Comparison of ENCODE assay signal across 12 mouse cellular contexts in genomic region chr15:27496596-27497299, GRCm38 (mm10). TPM values are rescaled to one million over a fixed set of nuclear protein-coding genes. Genes with fewer than 3 reads are reported as not detected.
A peak's percentile ranks its signal among the peaks of the same experiment; 100 is the strongest.
DNase-seq lines count a peak whose midpoint lies in the region; ATAC-seq and TF ChIP-seq lines count a peak whose summit lies in the region.
"Had no signal": no experiment of that assay in that cellular context is flagged by ENCODE, and none has a peak within 500 bp of the region (broad histone marks: within the 10 kb centered on the region; RNA-seq: fewer than 3 reads in every experiment).

No protein-coding gene starts in this region.

- H3K27ac ChIP-seq in layer of hippocampus, adult 2 months: peak overlapping the region; percentile 69
- H3K27ac ChIP-seq: limb, embryonic 12.5 days had no signal

- DNase-seq in layer of hippocampus, adult 2 months (ENCODE audit: low spot score in 2 of 2): no peak
- no peak for DNase-seq in layer of hippocampus, postnatal 10 days (ENCODE audit: low spot score in 2 of 2)
- DNase-seq in liver: peak; percentile 91
- peak; percentile 76 to 87 for DNase-seq in spleen, postnatal 10 days (ENCODE audit: low spot score in 2 of 2)
- DNase-seq in left cerebral cortex, postnatal 4 days: no peak
- DNase-seq in layer of hippocampus, adult 9-11 months: no peak
- no peak for DNase-seq in lung, postnatal 14 days
- DNase-seq: cerebellum, postnatal 36 days had no signal

- intact Hi-C loops in left cerebral cortex, postnatal 4 days (cut with DNase I): no loop called here

- ATAC-seq in erythroblast, adult 5-6 weeks (replicated peaks; ENCODE audit: low FRiP score, poor library complexity, severe bottlenecking): peak; percentile 81
- ATAC-seq: Patski had no signal

- no peak for TF ChIP-seq CTCF in layer of hippocampus, adult 2 months (conservative IDR thresholded peaks at IDR 0.05)

- no peak overlapping the region for H3K4me3 ChIP-seq in layer of hippocampus, adult 2 months
- H3K4me3 ChIP-seq: heart, adult 2 months; limb, embryonic 12.5 days had no signal

RNA-seq across cellular contexts. Expression of gene Ank, which starts 30.3 kb away (rescaled TPM):
- 100 to 1,000 TPM; 160 TPM for total RNA-seq in layer of hippocampus, adult 2 months (2021)
- 100 to 1,000 TPM; 124 to 138 TPM for total RNA-seq in layer of hippocampus, postnatal 10 days (2021)
- 107 and 136 TPM in 2 replicates for total RNA-seq in erythroblast, adult 5-6 weeks (2015; ENCODE audit: low replicate concordance)
- total RNA-seq in erythroblast, adult 5-6 weeks (2017; ENCODE audit: low replicate concordance): 90.5 and 98.3 TPM in 2 replicates
- 100 to 1,000 TPM; 109 TPM for total RNA-seq in left cerebral cortex, postnatal 4 days (2021)

Comparison
In these comparisons a context has a peak if more than half of its experiments do, and no peak if none do; other contexts are left out.
1. DNase-seq: peak in liver (single experiment) and spleen, postnatal 10 days (2 of 2); none in layer of hippocampus, adult 2 months (0 of 2), layer of hippocampus, postnatal 10 days (0 of 2), left cerebral cortex, postnatal 4 days (single experiment), layer of hippocampus, adult 9-11 months (single experiment) and lung, postnatal 14 days (single experiment).